Mouse (Mus musculus) c-Kit-positive CD71-positive TER-119-positive erythroid progenitor cells, embryonic 14.5 days (primary cell): ENCODE measurements around the gene Tcf7l1.

ENCODE experiments used
- DNase-seq: peaks from one replicate; pipeline ENCODE4 v3.0.0-alpha.2; 2013; ENCODE audit warnings: low spot score

Tcf7l1 gene

DNA sequence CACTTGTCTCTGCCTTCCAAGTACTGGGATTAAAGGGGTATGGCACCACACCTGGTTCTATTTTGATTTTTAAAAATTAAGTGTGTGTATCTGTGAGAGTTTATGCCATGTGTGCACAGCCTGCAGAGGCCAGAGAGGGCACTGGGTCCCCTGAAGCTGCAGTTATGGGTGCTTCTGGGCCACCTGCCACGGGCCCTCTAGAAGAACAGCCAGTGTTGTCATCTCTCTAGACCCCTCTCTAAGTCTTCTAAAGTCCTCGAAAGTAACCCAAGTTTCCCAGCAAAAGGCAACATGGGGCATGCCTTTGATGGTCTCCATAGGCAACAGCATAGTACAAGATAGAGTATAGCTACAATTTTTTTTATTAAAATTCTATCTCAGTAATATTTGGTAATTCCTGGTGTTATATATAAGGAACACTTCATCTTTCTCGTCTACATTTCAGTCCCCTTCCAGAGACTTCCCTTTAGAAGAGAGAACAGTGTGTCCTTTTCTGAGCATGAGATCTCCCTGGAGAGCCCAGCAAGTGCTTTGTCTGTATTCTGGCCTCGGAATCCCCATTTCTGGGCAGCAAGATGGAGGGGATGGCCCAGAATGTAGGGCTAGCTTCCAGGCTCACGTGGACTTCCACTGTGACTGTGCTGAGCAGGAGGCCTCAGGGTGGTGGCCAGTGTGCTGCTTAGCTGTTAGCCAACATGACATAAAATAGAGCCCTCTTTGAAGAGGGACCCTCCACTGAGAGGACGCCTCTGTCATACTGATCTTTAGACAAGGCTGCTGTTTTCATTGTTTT, 195.8 kb downstream of the Tcf7l1 start:
- DNase-seq, result no peak

DNA sequence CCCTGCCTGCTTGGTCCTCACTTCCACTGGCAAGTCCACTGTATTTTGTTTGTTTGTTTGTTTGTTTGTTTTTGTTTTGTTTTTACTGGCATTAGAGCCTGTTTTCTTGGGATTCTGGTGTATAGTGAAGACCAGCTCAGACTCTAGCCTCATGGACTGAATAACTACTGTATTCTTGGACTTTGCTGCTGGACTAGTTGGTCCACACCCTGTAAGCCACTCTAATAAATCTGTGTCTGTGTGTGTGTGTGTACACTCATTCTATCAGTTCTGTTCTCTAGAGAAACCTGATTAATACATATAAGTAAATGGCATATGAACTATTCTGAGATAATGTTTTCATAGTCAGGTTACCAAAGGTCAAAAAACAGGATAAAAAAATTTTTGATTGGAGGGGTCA, 198.9 kb downstream of the Tcf7l1 start:
- DNase-seq, result no peak

- no peak for DNase-seq
These were observed 200.7 kb downstream of the Tcf7l1 start for GRCm38 (mm10) chr6:72588307-72588706.

DNA sequence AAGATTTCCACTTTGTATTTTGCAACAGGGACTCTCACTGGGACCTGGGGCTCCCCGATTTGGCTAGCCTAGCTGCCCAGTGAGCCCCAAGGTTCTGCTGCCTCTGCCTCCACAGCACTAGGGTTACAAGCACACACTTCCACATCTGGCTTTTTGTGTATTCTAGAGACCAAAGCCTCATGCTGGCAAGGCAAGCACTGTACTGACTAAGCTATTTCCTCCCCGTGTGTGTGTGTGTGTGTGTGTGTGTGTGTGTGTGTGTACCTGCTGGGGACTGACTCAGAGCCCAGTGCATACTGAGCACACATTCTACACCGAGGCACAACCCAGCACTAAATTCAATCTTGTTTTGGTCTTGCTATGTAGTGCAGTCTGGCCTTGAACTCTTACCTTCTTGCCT, 202.4 kb downstream of the Tcf7l1 start:
- no peak for DNase-seq

DNA sequence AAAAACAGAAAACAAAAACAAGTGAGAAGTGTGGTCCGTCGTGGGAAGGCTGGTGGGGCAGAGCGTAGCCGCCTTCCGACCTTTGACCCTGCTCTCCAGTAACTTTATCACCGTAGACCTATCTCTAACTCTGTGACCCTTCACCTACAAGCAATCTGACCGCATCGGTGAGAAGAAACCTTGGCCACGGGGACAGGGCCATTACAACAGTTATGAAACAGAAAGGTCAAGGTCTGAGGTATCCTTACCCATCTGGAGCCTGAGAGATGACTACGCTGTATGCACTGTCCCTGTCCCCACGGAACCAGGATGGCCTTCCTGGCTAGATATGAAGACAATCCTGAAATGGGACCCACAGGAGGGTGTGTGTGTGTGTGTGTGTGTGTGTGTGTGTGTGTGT, 204.9 kb downstream of the Tcf7l1 start:
- DNase-seq, result no peak

GRCm38 (mm10) chr6:72583211-72583839, 205.7 kb downstream of the Tcf7l1 start:
- DNase-seq, result no peak

DNA sequence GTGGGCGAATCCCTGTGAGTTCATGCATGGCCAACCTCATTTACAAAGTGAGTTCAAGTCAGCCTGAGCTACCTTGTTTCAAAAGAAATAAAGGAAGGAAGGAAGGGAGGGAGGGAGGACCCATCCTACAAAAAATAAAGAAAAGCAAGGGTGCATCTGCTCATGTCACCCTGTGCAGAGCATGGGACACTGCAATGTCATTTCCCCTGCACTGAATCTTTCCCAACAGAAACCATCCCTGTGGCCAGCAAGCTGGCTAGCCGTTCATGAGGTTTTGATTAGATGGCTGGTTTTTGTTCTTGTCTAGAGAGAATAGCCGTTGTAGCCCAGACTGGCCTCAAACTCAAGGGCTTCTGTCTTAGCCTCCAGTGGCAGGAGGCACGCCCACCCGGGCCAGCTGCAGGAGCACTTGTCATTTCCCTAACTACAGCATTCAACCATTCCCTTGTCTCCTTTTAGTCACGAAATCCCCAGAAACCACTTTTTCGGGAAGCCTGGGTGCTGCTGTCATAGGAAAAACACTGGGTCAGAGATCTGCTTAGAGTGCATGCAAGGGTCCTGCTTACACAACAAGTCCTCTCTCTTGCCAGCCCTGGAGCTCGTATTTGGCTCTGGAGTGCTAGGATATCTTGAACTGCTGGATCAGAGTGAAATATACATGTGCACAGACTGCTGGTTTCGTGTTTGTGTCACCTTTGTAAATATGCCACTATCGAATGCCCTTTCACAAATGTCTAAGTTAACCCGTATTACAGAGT, 207.2 kb downstream of the Tcf7l1 start:
- no peak for DNase-seq
